Mouse (Mus musculus) kidney, embryonic 15.5 days (tissue): ENCODE measurements at regions not wholly inside any gene's neighbourhood (a gene's known extent, or its start where the extent isn't known, plus 50 kb on each side); places are given as distances from the start of the nearest gene placed in this dataset.
A peak's percentile ranks its signal among the peaks of the same experiment; 100 is the strongest.

Experiments
- ATAC-seq: fragments of 200-750 bp; cut with Nextera tagmentation; replicated peaks from 2 replicates; pipeline ENCODE4 v1.8.0; 2017; ENCODE audit warnings: moderate TSS enrichment; ENCODE audit not compliant: low FRiP score
- H3K27ac ChIP-seq: fragments of 300-500 bp; sonication (generic); 2 replicates; pipeline ENCODE4 v1.5.1; 2015; ENCODE audit warnings: mild to moderate bottlenecking, inconsistent platforms
- H3K27me3 ChIP-seq: fragments of 300-500 bp; sonication (generic); 2 replicates; pipeline ENCODE4 v1.6.1; 2015; ENCODE audit warnings: inconsistent platforms
- H3K36me3 ChIP-seq: fragments of 300-500 bp; sonication (generic); 2 replicates; pipeline ENCODE4 v1.6.1; 2015; ENCODE audit warnings: inconsistent platforms
- H3K4me1 ChIP-seq: fragments of 300-500 bp; sonication (generic); 2 replicates; pipeline ENCODE4 v1.6.1; 2015; ENCODE audit warnings: inconsistent platforms
- H3K4me2 ChIP-seq: fragments of 300-500 bp; sonication (generic); 2 replicates; pipeline ENCODE4 v1.6.1; 2015; ENCODE audit warnings: moderate library complexity, mild to moderate bottlenecking, inconsistent platforms
- H3K4me3 ChIP-seq: fragments of 300-500 bp; sonication (generic); replicated peaks from 2 replicates; pipeline ENCODE4 v1.5.1; 2015; ENCODE audit warnings: mild to moderate bottlenecking, inconsistent platforms
- H3K9ac ChIP-seq: fragments of 300-500 bp; sonication (generic); 2 replicates; pipeline ENCODE4 v1.6.1; 2015; ENCODE audit warnings: mild to moderate bottlenecking, inconsistent platforms
- H3K9me3 ChIP-seq: fragments of 300-500 bp; sonication (generic); replicated peaks from 2 replicates; pipeline ENCODE4 v1.6.1; 2016; ENCODE audit warnings: inconsistent platforms
- WGBS: fragments of 180-500 bp; shearing (Covaris S2); methylation state at CpG from one replicate; pipeline ENCODE4 v1.1.7; 2015; ENCODE audit warnings: mixed read lengths; 5-methylcytosine and 5-hydroxymethylcytosine counted together

GRCm38 (mm10) chr12:71622761-71623160, 208.1 kb upstream of the Daam1 start:
- WGBS: 57% methylated on average over 2 of the region's 2 CpGs

GRCm38 (mm10) chr12:71623271-71623670, 207.6 kb upstream of the Daam1 start:
- no peaks in the 10 kb centered on the region for H3K27me3 ChIP-seq
- peak overlapping the region; percentile 45 for H3K27ac ChIP-seq
- no peaks in the 10 kb centered on the region for H3K36me3 ChIP-seq
- no peak overlapping the region for H3K9ac ChIP-seq
- peaks cover 58% of the 10 kb centered on the region for H3K4me1 ChIP-seq
- H3K9me3 ChIP-seq: no peaks in the 10 kb centered on the region
- 66% methylated on average over 5 of the region's 5 CpGs for WGBS
- no peak overlapping the region for H3K4me3 ChIP-seq
- no peak for ATAC-seq
- H3K4me2 ChIP-seq: no peak overlapping the region

More at GRCm38 (mm10) chr12:71622761-71623160, 208.1 kb upstream of the Daam1 start:
- H3K27me3 ChIP-seq: no peaks in the 10 kb centered on the region
- no peak overlapping the region for H3K27ac ChIP-seq
- H3K4me1 ChIP-seq: peaks cover 58% of the 10 kb centered on the region
- ATAC-seq: no peak
- H3K9ac ChIP-seq: no peak overlapping the region
- H3K36me3 ChIP-seq: no peaks in the 10 kb centered on the region
- H3K4me3 ChIP-seq: no peak overlapping the region
- H3K9me3 ChIP-seq: no peaks in the 10 kb centered on the region
- no peak overlapping the region for H3K4me2 ChIP-seq

GRCm38 (mm10) chr12:71624076-71624475, 206.8 kb upstream of the Daam1 start:
- Histone ChIP-seq H3K27me3 (no peaks in the 10 kb centered on the region), H3K9me3 (no peaks in the 10 kb centered on the region), H3K9ac (no peak overlapping the region), H3K4me1 (peaks cover 62% of the 10 kb centered on the region), H3K4me3 (no peak overlapping the region), H3K27ac (no peak overlapping the region), H3K36me3 (no peaks in the 10 kb centered on the region), H3K4me2 (no peak overlapping the region)
- WGBS: 64% methylated on average over 8 of the region's 8 CpGs
- no peak for ATAC-seq

GRCm38 (mm10) chr12:71624676-71625075, 206.2 kb upstream of the Daam1 start:
- Histone ChIP-seq H3K9me3 (no peaks in the 10 kb centered on the region), H3K9ac (no peak overlapping the region), H3K4me1 (peaks cover 62% of the 10 kb centered on the region), H3K36me3 (no peaks in the 10 kb centered on the region), H3K4me3 (no peak overlapping the region), H3K27ac (no peak overlapping the region), H3K27me3 (no peaks in the 10 kb centered on the region), H3K4me2 (no peak overlapping the region)
- 44% methylated on average over 6 of the region's 6 CpGs for WGBS
- ATAC-seq: no peak

- Histone ChIP-seq H3K9me3 (no peaks in the 10 kb centered on the region), H3K27ac (no peak overlapping the region), H3K4me3 (no peak overlapping the region), H3K9ac (no peak overlapping the region), H3K4me2 (no peak overlapping the region), H3K27me3 (no peaks in the 10 kb centered on the region), H3K36me3 (no peaks in the 10 kb centered on the region), H3K4me1 (peaks cover 58% of the 10 kb centered on the region)
- no peak for ATAC-seq
- WGBS: 44% methylated on average over 4 of the region's 4 CpGs
Measured at GRCm38 (mm10) chr12:71625115-71625514, 205.8 kb upstream of the Daam1 start.

GRCm38 (mm10) chr12:71626801-71627200, 204.1 kb upstream of the Daam1 start:
- peak; percentile 78 for ATAC-seq
- no peak overlapping the region for H3K4me2 ChIP-seq
- H3K4me1 ChIP-seq: peaks cover 58% of the 10 kb centered on the region
- no peaks in the 10 kb centered on the region for H3K27me3 ChIP-seq
- no peak overlapping the region for H3K4me3 ChIP-seq
- H3K27ac ChIP-seq: peak overlapping the region; percentile 81
- no peaks in the 10 kb centered on the region for H3K36me3 ChIP-seq
- 44% methylated on average over 4 of the region's 4 CpGs for WGBS
- H3K9me3 ChIP-seq: no peaks in the 10 kb centered on the region
- no peak overlapping the region for H3K9ac ChIP-seq

- H3K27ac ChIP-seq: peak overlapping the region; percentile 81
- no peak overlapping the region for H3K4me2 ChIP-seq
- no peaks in the 10 kb centered on the region for H3K9me3 ChIP-seq
- no peaks in the 10 kb centered on the region for H3K36me3 ChIP-seq
- no peak overlapping the region for H3K4me3 ChIP-seq
- ATAC-seq: no peak
- H3K4me1 ChIP-seq: peaks cover 58% of the 10 kb centered on the region
- H3K9ac ChIP-seq: no peak overlapping the region
- WGBS: 63% methylated on average over 17 of the region's 17 CpGs
- no peaks in the 10 kb centered on the region for H3K27me3 ChIP-seq
Measured at GRCm38 (mm10) chr12:71627421-71628339, 203.2 kb upstream of the Daam1 start.

GRCm38 (mm10) chr12:71628340-71628738, 202.5 kb upstream of the Daam1 start:
- H3K4me1 ChIP-seq: peaks cover 56% of the 10 kb centered on the region
- WGBS: 64% methylated on average over 5 of the region's 5 CpGs

GRCm38 (mm10) chr12:71628796-71629195, 202.1 kb upstream of the Daam1 start:
- H3K4me3 ChIP-seq: no peak overlapping the region
- no peak overlapping the region for H3K4me2 ChIP-seq
- H3K27ac ChIP-seq: no peak overlapping the region
- no peaks in the 10 kb centered on the region for H3K27me3 ChIP-seq
- H3K9ac ChIP-seq: no peak overlapping the region
- ATAC-seq: no peak
- H3K9me3 ChIP-seq: no peaks in the 10 kb centered on the region
- 83% methylated on average over 10 of the region's 10 CpGs for WGBS
- no peaks in the 10 kb centered on the region for H3K36me3 ChIP-seq
- H3K4me1 ChIP-seq: peaks cover 52% of the 10 kb centered on the region

More at GRCm38 (mm10) chr12:71628340-71628738, 202.5 kb upstream of the Daam1 start:
- Histone ChIP-seq H3K4me2 (no peak overlapping the region), H3K27me3 (no peaks in the 10 kb centered on the region), H3K4me3 (no peak overlapping the region), H3K36me3 (no peaks in the 10 kb centered on the region), H3K9ac (no peak overlapping the region), H3K27ac (peak overlapping the region; percentile 81; the same call in 1 of the 2 replicates), H3K9me3 (no peaks in the 10 kb centered on the region)
- ATAC-seq: no peak

GRCm38 (mm10) chr12:71630386-71630785, 200.5 kb upstream of the Daam1 start:
- no peaks in the 10 kb centered on the region for H3K36me3 ChIP-seq
- no peaks in the 10 kb centered on the region for H3K9me3 ChIP-seq
- no peak overlapping the region for H3K9ac ChIP-seq
- no peak overlapping the region for H3K4me3 ChIP-seq
- 91% methylated on average over 3 of the region's 3 CpGs for WGBS
- no peaks in the 10 kb centered on the region for H3K27me3 ChIP-seq
- H3K4me1 ChIP-seq: peaks cover 36% of the 10 kb centered on the region
- no peak for ATAC-seq
- 0 out of 2 replicates have a peak overlapping the region, but pooled peaks have one; percentile 0 for H3K27ac ChIP-seq
- H3K4me2 ChIP-seq: no peak overlapping the region

GRCm38 (mm10) chr12:71636300-71636699, 194.6 kb upstream of the Daam1 start:
- no peaks in the 10 kb centered on the region for H3K27me3 ChIP-seq
- H3K9ac ChIP-seq: no peak overlapping the region
- H3K4me1 ChIP-seq: peaks cover 29% of the 10 kb centered on the region
- no peak for ATAC-seq
- H3K4me2 ChIP-seq: no peak overlapping the region
- no peak overlapping the region for H3K4me3 ChIP-seq
- WGBS: 84% methylated on average over 6 of the region's 6 CpGs
- H3K9me3 ChIP-seq: no peaks in the 10 kb centered on the region
- no peak overlapping the region for H3K27ac ChIP-seq
- no peaks in the 10 kb centered on the region for H3K36me3 ChIP-seq

- Histone ChIP-seq H3K27ac (peak overlapping the region; percentile 45; the same call in 1 of the 2 replicates), H3K9ac (no peak overlapping the region), H3K36me3 (no peaks in the 10 kb centered on the region), H3K4me2 (no peak overlapping the region), H3K4me1 (peaks cover 35% of the 10 kb centered on the region), H3K4me3 (no peak overlapping the region), H3K27me3 (no peaks in the 10 kb centered on the region), H3K9me3 (no peaks in the 10 kb centered on the region)
- WGBS: 40% methylated on average over 3 of the region's 3 CpGs
- no peak for ATAC-seq
Measured at GRCm38 (mm10) chr12:71637248-71637647, 193.6 kb upstream of the Daam1 start.
